Mouse (Mus musculus) cerebellum, adult 9-11 months (tissue): ENCODE results near the gene Cd300ld4.
A peak's percentile ranks its signal among the peaks of the same experiment; 100 is the strongest.
"Not testable (repeated sequence)": the region's sequence is repeated elsewhere in the genome, so short reads cannot be mapped to it uniquely, and the experiment has no call there.

Source experiments
- DNase-seq: peaks from one replicate; pipeline ENCODE4 v3.0.0; 2022

Cd300ld4 gene

GRCm38 (mm10) chr11:115026912-115027311 is at the start of gene Cd300ld4:
Cd300ld4 (minus strand) TSS chr11:115027012.
- not testable (repeated sequence) for DNase-seq

GRCm38 (mm10) chr11:115075859-115076258 is 49.0 kb upstream of the Cd300ld4 start:
- no peak for DNase-seq

- DNase-seq, result no peak
Measured at GRCm38 (mm10) chr11:115075407-115075806, 48.6 kb upstream of the Cd300ld4 start.

GRCm38 (mm10) chr11:115073002-115073401 is 46.2 kb upstream of the Cd300ld4 start:
- DNase-seq, result no peak

DNA sequence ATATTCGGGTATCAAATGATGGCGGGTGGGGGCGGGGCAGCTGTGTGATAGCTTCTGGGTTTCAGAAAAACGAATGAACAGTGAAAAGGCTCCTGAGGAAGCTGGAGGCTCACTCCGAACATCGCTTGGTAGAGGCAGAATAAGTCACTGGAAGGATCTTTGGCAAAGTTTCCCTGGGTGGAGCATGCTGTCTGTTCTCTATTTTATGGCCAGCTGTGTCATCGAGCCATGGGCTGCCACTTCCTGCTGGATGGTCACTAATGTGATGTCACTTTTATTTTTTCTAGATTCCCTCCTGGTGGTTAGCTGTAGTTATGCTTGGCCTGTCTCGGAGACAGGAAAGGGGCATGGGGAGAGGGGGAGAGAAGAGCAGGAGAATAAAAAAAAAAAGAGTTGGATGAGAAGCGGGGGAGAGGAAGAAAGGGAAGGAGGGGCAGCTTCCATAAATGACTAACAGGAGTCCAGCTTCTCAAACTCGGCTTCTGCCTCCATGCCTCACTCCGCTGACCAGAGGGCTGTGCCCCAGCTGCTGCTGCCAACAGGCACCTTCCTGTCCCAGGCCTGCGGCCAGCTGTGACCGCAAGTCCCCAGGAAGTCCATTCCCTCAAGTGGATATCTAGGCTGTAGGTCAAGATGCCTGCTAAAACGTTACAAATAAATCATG is 45.0 kb upstream of the Cd300ld4 start:
- no peak for DNase-seq

DNA sequence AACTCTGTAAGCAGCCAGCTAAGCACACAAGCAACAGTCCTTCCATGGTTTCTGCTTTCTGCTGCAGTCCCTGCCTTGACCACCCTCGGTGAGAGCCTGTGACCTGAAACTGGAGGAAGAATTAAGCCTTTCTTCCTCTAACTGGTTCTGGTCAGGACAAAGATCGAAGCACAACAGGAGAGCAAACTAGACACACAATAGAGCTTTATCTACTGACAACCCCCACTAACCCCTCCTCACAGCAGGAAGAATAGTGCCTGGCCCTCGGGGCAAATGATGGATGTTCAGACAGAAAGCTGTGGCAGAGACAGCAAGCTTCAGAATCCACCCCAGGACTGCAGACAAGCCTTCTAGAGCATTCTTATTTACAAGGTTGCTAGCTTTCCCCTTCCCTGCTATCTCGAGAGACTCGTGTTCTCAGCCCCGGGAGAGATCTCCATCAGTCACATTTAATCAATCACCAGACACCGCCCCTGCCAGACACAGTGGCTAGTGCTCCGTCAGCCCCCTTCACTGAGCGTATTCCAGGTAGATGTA is 44.3 kb upstream of the Cd300ld4 start:
- DNase-seq, result no peak

DNA sequence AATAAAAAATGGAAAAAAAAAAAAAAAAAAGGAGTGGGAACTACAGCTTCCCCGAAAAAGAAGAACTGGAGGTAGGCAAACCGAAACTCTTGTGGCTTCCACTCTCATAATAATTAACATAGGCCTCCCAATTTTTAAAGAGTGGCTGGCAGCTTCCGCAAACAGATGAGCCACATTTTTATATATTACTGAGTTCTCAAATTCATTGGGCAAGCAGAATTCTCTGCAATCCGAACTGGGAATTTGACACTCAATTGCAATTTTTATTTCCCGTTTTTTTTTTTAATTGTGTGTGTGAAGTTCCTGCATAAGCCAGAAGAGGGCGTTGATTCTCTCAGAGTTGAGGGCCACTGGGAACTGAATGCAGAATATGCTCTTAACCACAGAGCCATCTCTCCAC is 40.0 kb upstream of the Cd300ld4 start:
- no peak for DNase-seq

- DNase-seq, result no peak
Measured at GRCm38 (mm10) chr11:115062077-115062476, 35.3 kb upstream of the Cd300ld4 start, which contains the start of gene Cd300e. Cd300e (minus strand) TSS chr11:115062177.

DNA sequence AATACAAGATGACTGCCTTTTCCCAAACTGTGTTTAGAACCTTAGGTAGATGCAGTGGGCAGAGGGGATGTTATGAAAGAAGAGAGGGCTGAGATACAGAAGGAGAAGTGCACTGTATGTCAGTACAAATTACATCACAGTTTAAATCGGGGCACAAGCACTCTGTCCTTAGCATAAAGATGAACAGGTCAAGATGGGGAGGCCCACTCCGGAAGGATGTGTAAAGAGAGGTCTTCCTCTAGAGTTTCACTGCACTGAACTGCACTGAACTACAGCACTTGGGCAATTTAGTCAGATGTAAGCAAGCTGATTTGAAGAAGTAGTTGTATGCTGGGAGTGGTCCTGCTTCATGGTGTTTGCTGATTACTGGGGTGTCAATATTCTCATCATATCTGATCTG is 33.0 kb upstream of the Cd300ld4 start:
- DNase-seq, result no peak

DNA sequence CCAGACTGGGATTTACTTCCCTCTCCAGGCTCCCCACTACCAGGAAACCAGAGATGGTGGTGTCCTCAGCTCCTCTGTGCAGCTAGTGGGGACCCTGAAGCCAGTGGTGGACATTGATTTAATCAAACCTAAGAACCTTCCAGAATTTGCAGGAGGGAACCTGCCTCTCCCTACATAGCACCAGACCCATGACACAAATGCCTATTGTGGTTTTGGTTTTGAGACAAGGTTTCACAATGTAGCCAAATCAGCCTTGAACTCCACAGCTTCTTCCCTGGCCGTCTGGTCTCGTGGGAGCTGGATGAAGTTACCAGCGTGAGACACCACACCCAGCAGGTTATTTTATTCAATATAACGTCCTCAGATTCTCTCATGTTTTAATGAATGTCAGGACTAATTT is 31.9 kb upstream of the Cd300ld4 start:
- no peak for DNase-seq

GRCm38 (mm10) chr11:115054537-115054936 is 27.7 kb upstream of the Cd300ld4 start:
- peak; percentile 31 for DNase-seq

GRCm38 (mm10) chr11:115052991-115053390 is 26.2 kb upstream of the Cd300ld4 start:
- DNase-seq, result peak; percentile 17

GRCm38 (mm10) chr11:115052206-115052605 is 25.4 kb upstream of the Cd300ld4 start:
- DNase-seq, result peak; percentile 24

DNA sequence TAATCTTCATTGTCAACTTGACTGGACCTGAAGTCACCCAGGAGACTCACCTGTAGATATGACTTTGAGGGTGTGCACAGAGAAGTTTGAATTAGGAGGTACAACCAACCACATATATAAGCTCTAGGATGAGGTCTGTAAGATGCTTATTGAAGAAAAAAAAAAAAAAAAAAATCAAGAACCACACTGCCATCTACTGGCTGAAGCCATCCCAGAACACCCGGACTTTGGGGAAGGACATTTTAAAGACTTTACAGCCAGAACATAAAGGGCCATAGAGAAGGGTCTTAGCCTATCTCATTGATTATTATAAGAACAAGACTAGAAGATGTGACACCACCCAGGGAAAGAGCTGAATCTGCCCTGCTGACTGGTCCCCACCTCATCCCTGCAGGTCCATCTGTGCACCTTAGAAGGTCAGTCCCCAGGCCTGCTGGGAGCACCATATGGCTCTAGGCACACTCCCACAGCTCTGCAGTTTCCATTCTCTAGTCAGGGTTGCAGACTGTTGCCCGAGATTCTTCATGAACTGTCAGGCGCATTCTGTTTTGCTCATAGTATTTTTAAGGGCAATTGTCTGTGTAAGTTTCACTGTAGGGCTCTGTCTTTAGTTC is 22.6 kb upstream of the Cd300ld4 start:
- DNase-seq, result peak; percentile 98

- DNase-seq, result peak; percentile 37
Measured at GRCm38 (mm10) chr11:115048259-115048658, 21.4 kb upstream of the Cd300ld4 start, which contains the start of gene Cd300ld3. Cd300ld3 (minus strand) TSS chr11:115048409.

- DNase-seq, result not testable (repeated sequence)
Measured at GRCm38 (mm10) chr11:115037669-115038068, 10.9 kb upstream of the Cd300ld4 start, which contains the start of gene Cd300ld5. Cd300ld5 (minus strand) TSS chr11:115037769.

- not testable (repeated sequence) for DNase-seq
Measured at GRCm38 (mm10) chr11:115016093-115016492, 10.7 kb downstream of the Cd300ld4 start, which contains the start of gene Cd300ld2. Cd300ld2 (minus strand) TSS chr11:115016193.

DNA sequence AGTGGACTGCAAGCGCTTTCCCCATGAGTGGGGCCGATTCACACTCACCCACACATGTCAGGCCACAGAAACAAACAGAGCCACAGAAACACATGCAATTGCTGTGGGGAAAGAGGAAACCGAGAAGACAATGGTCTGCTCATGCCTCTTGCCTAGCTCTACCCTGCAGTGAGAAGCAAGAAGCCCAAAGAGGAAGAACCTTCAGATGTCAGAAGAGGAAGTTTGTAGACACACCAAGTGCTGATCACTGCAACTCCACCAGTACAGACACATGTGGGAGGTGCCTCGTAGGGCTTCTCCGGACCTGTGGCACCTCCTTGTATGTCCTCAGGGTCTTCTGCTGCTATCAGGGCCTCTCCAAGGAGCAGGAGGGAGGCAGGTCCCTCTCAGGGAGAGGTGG is 22.7 kb downstream of the Cd300ld4 start:
- no peak for DNase-seq

DNA sequence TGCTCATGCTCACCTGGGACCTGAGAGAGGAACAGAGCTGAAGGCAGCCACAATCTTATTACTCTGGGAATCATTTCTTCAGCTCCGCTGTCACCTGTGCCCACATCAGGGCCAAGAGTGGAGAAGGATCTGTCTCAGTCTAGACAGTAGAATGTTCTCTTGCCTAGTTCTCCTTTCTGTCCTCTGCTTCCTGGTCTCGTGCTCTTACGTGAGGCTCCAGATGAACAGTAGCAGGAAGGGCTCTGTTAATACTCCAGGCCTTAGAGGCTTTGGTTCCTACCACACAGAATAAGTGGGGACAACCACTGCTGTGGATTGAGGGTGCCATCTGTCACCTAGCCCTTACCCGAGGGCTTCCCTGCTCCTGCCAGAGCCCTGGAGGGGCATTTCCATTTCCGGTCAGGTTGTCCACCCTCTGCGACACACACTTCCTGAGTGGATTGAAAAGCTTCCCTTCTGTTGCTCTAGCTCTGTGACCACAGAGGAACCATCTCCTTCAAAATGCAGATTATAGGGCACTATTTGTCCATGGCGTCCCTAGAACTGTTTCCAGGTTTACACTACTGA is 25.3 kb downstream of the Cd300ld4 start, which contains the start of gene Cd300c2:
Gene Cd300c2, minus strand, starts transcription at position 407 of the 567 bp plus-strand sequence.
- peak; percentile 43 for DNase-seq

- no peak for DNase-seq
Measured at GRCm38 (mm10) chr11:114989793-114990192, 37.0 kb downstream of the Cd300ld4 start, which contains the start of gene Cd300ld. Cd300ld (minus strand) TSS chr11:114989922.

- DNase-seq, result no peak
Measured at GRCm38 (mm10) chr11:114981866-114982265, 44.9 kb downstream of the Cd300ld4 start.

DNA sequence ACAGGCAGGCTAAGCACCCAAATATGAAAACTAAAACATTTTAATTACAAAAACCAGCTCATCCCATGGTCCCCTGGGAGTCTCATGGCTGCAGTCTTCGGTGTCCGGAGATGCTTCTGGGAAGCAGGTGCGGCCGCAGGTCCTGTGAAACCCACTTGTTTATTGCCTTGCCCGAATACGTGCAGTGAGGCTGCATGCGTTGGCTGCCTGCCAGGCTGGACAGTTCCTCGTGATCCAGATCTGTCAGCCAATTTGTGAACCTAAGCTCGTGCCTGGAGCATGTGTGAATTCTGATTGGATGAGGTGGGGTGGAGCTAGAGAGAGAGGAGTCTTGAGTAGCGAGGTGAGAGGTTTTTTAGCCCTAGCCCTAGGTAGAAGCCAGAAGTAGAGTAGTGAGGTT is 54.1 kb downstream of the Cd300ld4 start:
- peak; percentile 27 for DNase-seq
